Mouse (Mus musculus) G1E (cell line): ENCODE measurements at regions not wholly inside any gene's neighbourhood (a gene's known extent, or its start where the extent isn't known, plus 50 kb on each side); places are given as distances from the start of the nearest gene placed in this dataset.

Experiments
- CTCF ChIP-seq: IDR thresholded peaks from 2 replicates; pipeline ENCODE4 v1.5.1; 2012; ENCODE audit warnings: low read depth, low read length, inconsistent platforms, mixed read lengths
- GATA1 ChIP-seq: IDR thresholded peaks from 2 replicates; pipeline ENCODE4 v1.6.1; 2012; ENCODE audit warnings: borderline replicate concordance, low read length, inconsistent platforms, mixed read lengths
- POLR2AphosphoS5 ChIP-seq: IDR thresholded peaks from 2 replicates; pipeline ENCODE4 v1.6.1; 2012; ENCODE audit warnings: low read depth, low read length, inconsistent platforms; ENCODE audit not compliant: insufficient replicate concordance

GRCm38 (mm10) chr5:74857161-74857560 is 154.4 kb upstream of the Lnx1 start:
- no peak for TF ChIP-seq GATA1
- no peak for TF ChIP-seq CTCF
- no peak for TF ChIP-seq POLR2AphosphoS5
